Mouse (Mus musculus): Measurements from ENCODE around the gene 2310011J03Rik.

Gene 2310011J03Rik

GRCm38 (mm10) chr10:80292251-80293146 lies 27.8 kb downstream of the 2310011J03Rik start, which contains the start of gene Rps15:
Rps15 (plus strand) TSS chr10:80292453.
- DNase-seq (ENCODE audit: low read depth) = peak; percentile 94

DNA sequence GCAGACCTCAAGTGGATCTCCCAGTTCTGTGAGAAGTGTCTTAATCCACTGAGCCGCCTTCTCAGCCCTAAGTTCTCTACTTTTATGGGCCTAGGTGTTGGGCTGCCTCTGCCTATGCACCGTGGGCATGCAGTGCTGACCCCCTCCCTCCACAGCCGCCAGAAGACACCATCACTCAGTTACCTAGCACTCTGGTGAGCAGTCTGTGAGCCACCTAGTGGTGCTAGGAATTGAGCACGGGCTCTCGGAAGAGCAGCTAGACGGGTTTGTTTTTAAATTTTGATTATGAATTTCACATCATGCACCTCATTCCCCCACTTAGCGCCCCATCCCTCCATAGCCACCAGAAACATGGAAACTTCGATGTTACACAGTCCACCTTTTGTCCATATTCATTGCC lies 31.7 kb downstream of the 2310011J03Rik start:
- DNase-seq (ENCODE audit: low read depth) = no peak

GRCm38 (mm10) chr10:80288097-80288496 lies 32.2 kb downstream of the 2310011J03Rik start:
- no peak for DNase-seq (ENCODE audit: low read depth)

GRCm38 (mm10) chr10:80285222-80286070 lies 34.9 kb downstream of the 2310011J03Rik start:
- no peak for DNase-seq (ENCODE audit: low read depth)

DNA sequence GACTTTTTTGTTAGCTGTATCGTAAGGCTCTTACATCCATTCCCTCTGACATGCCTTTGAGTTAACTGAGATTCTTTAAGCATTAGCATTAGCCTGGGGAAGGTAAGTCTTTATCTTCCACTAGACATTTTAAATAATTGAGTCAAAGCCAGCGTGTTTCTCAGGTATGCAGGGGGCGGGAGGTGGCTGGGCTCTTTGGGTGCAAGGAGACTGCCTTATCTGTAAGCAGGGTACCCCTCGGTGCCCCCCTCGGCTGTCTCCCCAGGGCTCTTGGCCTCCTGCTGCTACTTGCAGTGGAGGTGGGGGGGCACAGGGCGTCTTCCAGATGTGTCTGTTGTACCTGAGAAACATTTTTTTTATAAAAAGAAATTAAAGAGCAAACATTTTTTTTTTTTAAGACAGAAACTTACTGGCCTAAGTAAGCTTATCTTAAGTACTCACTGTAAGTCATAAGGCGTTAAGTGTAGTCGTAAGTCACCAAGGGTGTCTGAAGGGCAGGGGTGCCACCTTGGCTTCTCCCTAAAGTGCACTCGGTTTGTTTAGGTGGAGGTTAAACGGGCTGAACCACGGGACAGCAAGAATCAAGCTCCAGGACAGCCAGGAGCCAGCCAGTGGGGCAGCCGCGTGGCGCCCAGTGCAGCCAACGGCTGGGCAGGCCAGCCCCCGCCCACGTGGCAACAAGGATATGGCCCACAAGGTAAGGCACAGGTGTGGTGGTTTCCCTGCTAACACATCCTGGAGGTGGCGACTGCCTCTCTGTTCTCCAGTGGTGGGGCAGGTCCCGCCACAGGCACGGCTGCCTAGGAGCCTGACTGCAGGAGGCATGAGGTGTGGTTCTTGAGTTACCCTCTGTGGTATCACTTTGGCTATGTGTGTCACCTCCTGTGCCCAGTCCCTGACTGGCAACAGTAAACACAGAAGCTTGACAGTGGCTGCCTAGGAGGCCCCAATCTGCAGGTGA lies 37.6 kb downstream of the 2310011J03Rik start:
- no peak for DNase-seq (ENCODE audit: low read depth)

DNA sequence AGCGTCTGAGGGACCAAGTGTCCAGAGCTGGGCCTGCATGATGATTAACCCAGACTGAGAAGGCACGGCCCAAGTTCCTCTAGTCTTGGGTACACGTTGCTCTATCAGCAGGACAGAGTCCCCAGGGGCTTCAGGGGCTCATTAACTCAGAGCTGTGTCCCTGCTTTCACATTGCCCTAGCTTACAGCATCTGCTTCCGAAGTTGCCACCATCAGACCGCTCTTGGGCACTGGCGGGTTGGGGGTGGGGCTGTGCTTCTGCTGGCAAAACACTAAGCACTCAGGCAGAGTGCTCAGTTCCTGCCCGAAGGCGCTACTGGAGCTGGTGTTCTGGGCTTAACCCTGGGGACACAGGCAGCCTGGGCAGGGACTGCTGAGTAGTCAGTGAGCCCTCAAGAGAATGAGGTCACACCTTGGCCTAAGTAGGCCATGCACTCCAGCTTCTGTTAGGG lies 38.4 kb downstream of the 2310011J03Rik start:
- no peak for DNase-seq (ENCODE audit: low read depth)

DNA sequence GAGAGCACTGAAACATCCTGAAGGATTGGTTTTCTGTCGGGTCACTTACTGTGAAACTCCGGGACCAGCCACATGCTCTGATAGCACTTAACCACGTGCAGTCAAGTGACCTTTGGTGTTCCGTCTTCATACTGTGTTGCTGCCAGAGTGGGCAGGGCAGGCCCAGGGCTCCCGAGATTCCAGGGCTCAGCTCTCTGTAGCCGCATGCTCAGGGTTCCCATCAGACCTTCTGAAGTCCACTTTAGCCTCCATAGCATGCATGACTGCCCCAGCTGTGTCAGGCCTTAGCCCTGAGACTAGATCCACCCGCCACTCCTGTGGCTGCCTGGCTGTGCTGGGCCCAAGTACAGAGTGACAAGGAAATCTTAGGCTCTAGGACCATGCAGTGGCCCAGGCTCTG lies 39.0 kb downstream of the 2310011J03Rik start:
- no peak for DNase-seq (ENCODE audit: low read depth)

DNA sequence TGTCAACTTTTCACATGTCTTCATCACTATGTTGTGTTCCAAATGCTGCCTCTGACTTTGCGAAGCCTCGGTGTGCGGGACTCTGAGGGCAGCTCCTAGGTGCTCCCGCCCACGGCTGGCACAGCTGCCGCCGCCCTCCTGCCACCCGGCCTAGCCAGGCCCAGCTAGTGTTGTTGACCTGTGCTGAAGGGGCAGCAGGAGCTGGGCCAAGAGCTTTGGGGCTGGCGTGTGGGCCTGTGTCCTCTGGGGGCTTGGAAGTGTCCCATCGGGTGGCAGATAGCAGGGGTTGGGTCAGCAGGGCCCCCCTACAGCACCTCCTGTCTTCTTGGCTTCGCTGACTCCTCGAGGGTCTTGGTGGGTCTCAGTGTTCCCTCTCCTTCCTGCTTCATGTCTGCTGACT lies 41.1 kb downstream of the 2310011J03Rik start:
- DNase-seq (ENCODE audit: low read depth) = no peak

DNA sequence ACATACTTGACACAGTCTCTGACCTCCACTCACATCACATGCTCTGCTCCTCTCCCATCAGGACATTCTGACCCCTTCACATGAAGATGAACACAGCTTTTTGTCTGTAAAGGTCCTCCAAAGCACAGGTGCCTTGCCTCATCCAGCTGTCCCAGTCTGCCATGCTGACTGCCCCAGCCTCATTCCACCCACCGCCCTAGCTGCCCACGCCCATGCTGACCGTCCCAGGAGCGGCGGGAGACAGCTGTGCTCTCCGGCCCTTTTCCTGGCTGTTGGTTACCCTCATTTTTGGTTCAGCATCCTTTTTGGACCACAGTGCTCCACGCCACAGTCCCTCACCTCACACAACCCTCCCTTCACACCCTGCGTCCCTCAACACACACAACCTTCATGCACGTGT lies 41.9 kb downstream of the 2310011J03Rik start:
- DNase-seq (ENCODE audit: low read depth) = no peak

GRCm38 (mm10) chr10:80276238-80276637 lies 44.1 kb downstream of the 2310011J03Rik start:
- no peak for DNase-seq (ENCODE audit: low read depth)

DNA sequence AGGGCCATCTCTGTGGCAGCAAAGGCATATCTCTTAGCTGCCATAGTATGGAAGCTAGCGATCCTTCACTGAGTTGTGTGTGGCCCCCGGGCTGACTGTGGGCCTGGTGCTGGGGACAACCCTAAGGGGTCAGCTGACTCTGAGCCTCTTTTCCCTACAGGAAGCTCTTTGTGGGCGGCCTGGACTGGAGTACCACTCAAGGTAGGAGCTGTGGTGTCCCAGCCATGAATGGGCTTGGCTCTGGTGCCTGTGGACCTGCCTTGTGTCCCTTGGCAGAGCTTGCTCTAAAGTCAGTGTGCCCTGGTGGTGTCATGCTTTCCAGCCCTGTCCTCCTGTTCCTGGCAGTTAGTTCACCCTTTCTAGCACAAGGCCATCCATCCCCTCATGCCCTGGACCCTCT lies 46.5 kb downstream of the 2310011J03Rik start:
- DNase-seq (ENCODE audit: low read depth) = no peak

- no peak for DNase-seq (ENCODE audit: low read depth)
Measured at GRCm38 (mm10) chr10:80271870-80272585, 48.3 kb downstream of the 2310011J03Rik start.

DNA sequence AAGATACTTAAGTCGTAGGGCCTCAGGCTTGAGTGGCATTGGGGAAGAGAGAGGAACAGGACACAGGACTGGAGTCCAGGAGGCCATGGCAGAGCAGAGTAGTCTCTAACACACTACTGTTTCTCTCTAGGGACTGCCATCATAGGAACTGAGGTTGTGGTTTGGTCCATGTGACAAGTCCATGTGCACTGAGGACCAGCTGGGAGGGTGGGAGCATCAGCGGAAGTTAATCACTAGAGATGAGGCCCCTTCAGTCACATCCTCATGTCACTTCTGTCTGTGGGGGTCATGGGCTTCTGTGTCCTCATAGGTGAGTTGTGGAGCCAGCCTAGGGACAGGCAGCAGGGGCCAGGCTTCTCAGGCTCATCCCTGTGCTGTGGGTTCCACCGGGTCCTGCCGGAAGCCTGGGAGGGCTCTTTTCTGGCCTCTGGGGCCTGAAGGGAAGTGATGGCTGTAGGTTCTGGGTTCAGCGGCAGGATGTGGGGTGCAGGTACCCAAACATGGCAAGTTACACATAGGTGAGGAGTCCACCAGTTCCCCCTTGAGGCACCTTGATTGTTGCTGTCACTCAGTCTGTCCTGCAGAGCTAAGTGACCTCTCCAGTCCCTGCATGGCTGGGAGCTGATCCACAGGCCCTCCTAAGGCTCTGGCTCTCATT lies 49.0 kb downstream of the 2310011J03Rik start:
- DNase-seq (ENCODE audit: low read depth) = no peak

DNA sequence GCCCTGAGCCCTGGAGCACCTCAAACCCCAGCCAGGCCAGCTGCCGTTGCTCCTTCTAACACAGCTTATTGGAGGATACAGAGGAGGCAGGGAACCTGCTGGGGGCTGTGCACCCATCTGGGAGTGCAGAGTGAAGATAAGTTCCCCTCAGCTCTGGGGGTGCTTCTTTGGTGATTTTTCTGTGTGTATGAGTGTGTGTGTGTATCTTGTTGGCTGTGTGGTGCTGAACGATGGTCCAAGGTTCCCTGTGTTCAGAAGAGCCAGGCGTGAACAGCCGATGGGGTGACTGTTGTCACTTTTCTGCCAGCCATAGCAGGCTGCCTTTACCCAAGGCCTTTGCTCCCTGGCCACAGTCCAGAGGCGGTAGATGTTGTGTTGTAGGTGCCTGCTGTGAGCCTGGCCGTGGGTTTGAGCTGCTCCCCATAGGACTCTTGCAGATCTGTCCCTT lies 49.6 kb downstream of the 2310011J03Rik start:
- DNase-seq (ENCODE audit: low read depth) = no peak

- no peak for DNase-seq (ENCODE audit: low read depth)
Measured at GRCm38 (mm10) chr10:80270099-80270498, 50.2 kb downstream of the 2310011J03Rik start.

Data from c-Kit-positive CD71-negative TER-119-negative erythroid progenitor cells, embryonic 14.5 days (primary cell).